ENCODE assay signal across 13 mouse cellular contexts in the genomic region with DNA sequence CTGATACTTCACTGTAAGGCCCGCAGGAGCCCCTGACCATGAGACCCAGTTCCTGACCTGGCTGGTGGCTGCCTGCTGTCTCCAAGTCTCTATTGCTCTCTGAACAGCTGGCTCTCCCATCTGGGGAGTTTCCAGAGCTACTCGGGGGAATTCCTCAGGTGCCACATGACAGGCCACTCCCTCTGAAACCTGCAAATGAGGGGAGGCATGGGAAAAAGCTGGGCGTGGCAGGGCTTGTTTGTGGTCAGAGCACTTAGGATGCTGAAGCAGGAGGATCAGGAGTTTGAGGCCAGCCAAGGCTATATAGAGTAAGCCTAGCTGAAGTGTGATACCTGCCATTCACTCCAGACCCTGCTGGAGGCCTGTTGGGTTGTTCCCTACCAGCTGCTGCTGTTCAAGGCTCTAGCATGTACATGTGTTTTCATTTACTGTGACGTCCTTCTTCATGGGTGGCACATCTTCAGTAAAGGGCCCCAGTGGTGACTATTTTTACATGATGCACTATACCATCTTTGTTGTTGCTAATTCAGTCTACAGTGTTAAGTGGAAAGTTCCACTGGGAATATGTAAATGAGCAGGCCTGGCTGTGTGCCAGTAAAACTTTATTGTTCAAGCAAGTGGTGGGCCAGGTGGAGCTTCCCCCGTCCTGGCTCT. TPM values are rescaled to one million over a fixed set of nuclear protein-coding genes. Genes with fewer than 3 reads are reported as not detected.
DNase-seq lines count a peak whose midpoint lies in the region; ATAC-seq and TF ChIP-seq lines count a peak whose summit lies in the region.
"Had no signal": no experiment of that assay in that cellular context is flagged by ENCODE, and none has a peak within 500 bp of the region (broad histone marks: within the 10 kb centered on the region; RNA-seq: fewer than 3 reads in every experiment).

No protein-coding gene starts in this region.

- H3K9me3 ChIP-seq in heart, postnatal 0 days (replicated peaks; ENCODE audit: control insufficient read depth, low read length), result no peaks in the 10 kb centered on the region
- no peaks in the 10 kb centered on the region for H3K9me3 ChIP-seq in neural tube, embryonic 12.5 days
- H3K9me3 ChIP-seq: neural tube, embryonic 13.5 days had no signal

- WGBS in heart, postnatal 0 days, result 66% methylated on average over 5 of the region's 5 CpGs
- WGBS in neural tube, embryonic 12.5 days, result 64% methylated on average over 5 of the region's 5 CpGs

- no peak for TF ChIP-seq CTCF in heart, postnatal 0 days (IDR thresholded peaks at IDR 0.05; ENCODE audit: low read depth)
- no peak for TF ChIP-seq CTCF in brain, embryonic 14.5 days (IDR thresholded peaks at IDR 0.05; ENCODE audit: borderline replicate concordance, extremely low read depth, insufficient read depth, insufficient read length)

- peak; percentile 25 for DNase-seq in heart, postnatal 0 days (ENCODE audit: low spot score)
- DNase-seq in heart, postnatal 10 days, result no peak
- no peak for DNase-seq in neural tube, embryonic 10.5 days (ENCODE audit: extremely low spot score, low spot score)
- DNase-seq in brain, embryonic 14.5 days (ENCODE audit: low read depth), result peak; percentile 27
- DNase-seq in thymus, postnatal 25 days, result peak; percentile 62
- no peak for DNase-seq in heart, adult 18-20 months
- DNase-seq in yolk sac, embryonic 10.5 days (ENCODE audit: low spot score), result no peak
- DNase-seq: adrenal gland, postnatal 25 days; left cerebral cortex, postnatal 4 days had no signal

- H3K4me3 ChIP-seq in heart, postnatal 0 days (ENCODE audit: low read depth, low read length), result no peak overlapping the region
- no peak overlapping the region for H3K4me3 ChIP-seq in neural tube, embryonic 12.5 days
- H3K4me3 ChIP-seq: neural tube, embryonic 13.5 days had no signal

- TF ChIP-seq POLR2A in brain, embryonic 14.5 days (IDR thresholded peaks at IDR 0.05; ENCODE audit: borderline replicate concordance, extremely low read depth, insufficient read depth, insufficient read length, poor library complexity, severe bottlenecking), result no peak

- no peak for ATAC-seq in heart, postnatal 0 days (ENCODE audit: insufficient read depth, low read depth)
- no peak for ATAC-seq in neural tube, embryonic 12.5 days (ENCODE audit: low FRiP score, low read depth)

- intact Hi-C loops in heart, postnatal 10 days (cut with DNase I), result no loop called here

- H3K36me3 ChIP-seq in heart, postnatal 0 days (replicated peaks; ENCODE audit: control insufficient read depth, insufficient read depth, low read length), result peaks cover 92% of the 10 kb centered on the region
- peaks cover 100% of the 10 kb centered on the region for H3K36me3 ChIP-seq in neural tube, embryonic 12.5 days

- no peak for TF ChIP-seq EP300 in heart, postnatal 0 days (IDR thresholded peaks at IDR 0.05; ENCODE audit: low read depth)

- no peak overlapping the region; the same call in 1 of the 2 replicates for H3K4me2 ChIP-seq in heart, postnatal 0 days (ENCODE audit: low read depth, low read length)
- no peak overlapping the region for H3K4me2 ChIP-seq in neural tube, embryonic 12.5 days (replicated peaks)
- H3K4me2 ChIP-seq: neural tube, embryonic 13.5 days had no signal

- H3K4me1 ChIP-seq in heart, postnatal 0 days (ENCODE audit: control insufficient read depth, insufficient read depth), result peaks cover 4% of the 10 kb centered on the region; the same call in 1 of the 2 replicates
- 0 out of 2 replicates have a peak, but pooled peaks cover 5% of the 10 kb centered on the region for H3K4me1 ChIP-seq in neural tube, embryonic 12.5 days

- H3K27me3 ChIP-seq in heart, postnatal 0 days (ENCODE audit: control insufficient read depth, insufficient read depth, low read length), result no peaks in the 10 kb centered on the region
- no peaks in the 10 kb centered on the region for H3K27me3 ChIP-seq in neural tube, embryonic 12.5 days (replicated peaks)
- H3K27me3 ChIP-seq: neural tube, embryonic 13.5 days had no signal

- H3K9ac ChIP-seq in heart, postnatal 0 days (replicated peaks; ENCODE audit: low read depth, low read length), result no peak overlapping the region
- 0 out of 2 replicates have a peak overlapping the region, but pooled peaks have one; percentile 5 for H3K9ac ChIP-seq in neural tube, embryonic 12.5 days
- H3K9ac ChIP-seq: neural tube, embryonic 13.5 days had no signal

- 0 out of 2 replicates have a peak overlapping the region, but pooled peaks have one; percentile 26 for H3K27ac ChIP-seq in heart, postnatal 0 days (ENCODE audit: low read depth)
- H3K27ac ChIP-seq in neural tube, embryonic 12.5 days, result no peak overlapping the region
- H3K27ac ChIP-seq: macrophage; neural tube, embryonic 13.5 days had no signal

RNA-seq across cellular contexts. Expression of gene Ddx54, which starts 9.8 kb away (rescaled TPM):
- 23.0 and 24.1 TPM in 2 replicates for total RNA-seq in heart, postnatal 0 days (2014; rRNA removed; ENCODE audit: low replicate concordance)
- 17.1 and 18.2 TPM in 2 replicates for polyA plus RNA-seq in heart, postnatal 0 days (2015; fragmentation: Nextera tagmentation; extraction: Ambion mirVana)
- total RNA-seq in heart, postnatal 10 days (2021), result 10 to 100 TPM; 27.1 to 28.3 TPM
- polyA plus RNA-seq in neural tube, embryonic 12.5 days (2016; fragmentation: Nextera tagmentation; extraction: Ambion mirVana), result 57.8 and 58.3 TPM in 2 replicates
- 42.7 and 49.7 TPM in 2 replicates for polyA plus RNA-seq in brain, embryonic 14.5 days (2012; rRNA removed)
- 10 to 100 TPM; 19.2 to 23.0 TPM for total RNA-seq in heart, adult 18-20 months (2021)

RNA-seq across cellular contexts. Expression of gene Rita1, which starts 9.9 kb away (rescaled TPM):
- total RNA-seq in heart, postnatal 0 days (2014; rRNA removed; ENCODE audit: low replicate concordance), result 20.2 and 24.5 TPM in 2 replicates
- polyA plus RNA-seq in heart, postnatal 0 days (2015; fragmentation: Nextera tagmentation; extraction: Ambion mirVana), result 15.7 and 16.3 TPM in 2 replicates
- 10 to 100 TPM; 12.7 to 13.1 TPM for total RNA-seq in heart, postnatal 10 days (2021)
- 19.1 and 20.1 TPM in 2 replicates for polyA plus RNA-seq in neural tube, embryonic 12.5 days (2016; fragmentation: Nextera tagmentation; extraction: Ambion mirVana)
- polyA plus RNA-seq in brain, embryonic 14.5 days (2012; rRNA removed), result 32.8 and 38.1 TPM in 2 replicates
- total RNA-seq in heart, adult 18-20 months (2021), result 10 to 100 TPM; 13.4 to 16.3 TPM

RNA-seq across cellular contexts. Expression of gene Cfap73, which starts 11.7 kb away (rescaled TPM):
- not detected in 2 replicates for total RNA-seq in heart, postnatal 0 days (2014; rRNA removed; ENCODE audit: low replicate concordance)
- not detected in 2 replicates for polyA plus RNA-seq in heart, postnatal 0 days (2015; fragmentation: Nextera tagmentation; extraction: Ambion mirVana)
- not detected for total RNA-seq in heart, postnatal 10 days (2021)
- polyA plus RNA-seq in neural tube, embryonic 12.5 days (2016; fragmentation: Nextera tagmentation; extraction: Ambion mirVana), result not detected in 2 replicates
- 0.18 and 0.30 TPM in 2 replicates for polyA plus RNA-seq in brain, embryonic 14.5 days (2012; rRNA removed)
- total RNA-seq in heart, adult 18-20 months (2021), result not detected
- total RNA-seq: gastrocnemius, postnatal 4 days had no signal
- polyA plus RNA-seq: macrophage; neural tube, embryonic 13.5 days had no signal

RNA-seq across cellular contexts. Expression of gene Rasal1, which starts 26.3 kb away (rescaled TPM):
- total RNA-seq in heart, postnatal 0 days (2014; rRNA removed; ENCODE audit: low replicate concordance), result not detected in 2 replicates
- 0.10 TPM in 1 of 2 replicates, not detected in the other for polyA plus RNA-seq in heart, postnatal 0 days (2015; fragmentation: Nextera tagmentation; extraction: Ambion mirVana)
- total RNA-seq in heart, postnatal 10 days (2021), result under 1 TPM; 0.15 to 0.31 TPM
- polyA plus RNA-seq in neural tube, embryonic 12.5 days (2016; fragmentation: Nextera tagmentation; extraction: Ambion mirVana), result 0.15 and 0.33 TPM in 2 replicates
- 1.00 and 2.8 TPM in 2 replicates for polyA plus RNA-seq in brain, embryonic 14.5 days (2012; rRNA removed)
- under 1 TPM in 1 of 2 experiments, not detected in 1; 0.69 TPM for total RNA-seq in heart, adult 18-20 months (2021)
- total RNA-seq: gastrocnemius, postnatal 4 days had no signal
- polyA plus RNA-seq: macrophage had no signal

RNA-seq across cellular contexts. Expression of gene Iqcd, which starts 33.5 kb away (rescaled TPM):
- total RNA-seq in heart, postnatal 0 days (2014; rRNA removed; ENCODE audit: low replicate concordance), result not detected in 2 replicates
- 0.14 and 0.18 TPM in 2 replicates for polyA plus RNA-seq in heart, postnatal 0 days (2015; fragmentation: Nextera tagmentation; extraction: Ambion mirVana)
- under 1 TPM in 1 of 2 experiments, not detected in 1; 0.17 TPM for total RNA-seq in heart, postnatal 10 days (2021)
- polyA plus RNA-seq in neural tube, embryonic 12.5 days (2016; fragmentation: Nextera tagmentation; extraction: Ambion mirVana), result 0.70 and 0.93 TPM in 2 replicates
- polyA plus RNA-seq in brain, embryonic 14.5 days (2012; rRNA removed), result 2.3 and 3.5 TPM in 2 replicates
- total RNA-seq in heart, adult 18-20 months (2021), result not detected

Comparison
In these comparisons a context has a peak if more than half of its experiments do, and no peak if none do; other contexts are left out.
1. DNase-seq: peak in heart, postnatal 0 days (single experiment), brain, embryonic 14.5 days (single experiment) and thymus, postnatal 25 days (single experiment); none in heart, postnatal 10 days (0 of 2), neural tube, embryonic 10.5 days (single experiment), heart, adult 18-20 months (0 of 2) and yolk sac, embryonic 10.5 days (single experiment).